Mouse (Mus musculus) midbrain, embryonic 12.5 days (tissue): ENCODE data around the gene Iqgap2. TPM values are rescaled to one million over a fixed set of nuclear protein-coding genes. Genes with fewer than 3 reads are reported as not detected.

Experiments
- ATAC-seq: fragments of 200-750 bp; cut with Nextera tagmentation; 2 replicates; pipeline ENCODE4 v1.8.0; 2017; ENCODE audit warnings: low read depth, moderate TSS enrichment, moderate library complexity; ENCODE audit not compliant: low FRiP score
- H3K27ac ChIP-seq: fragments of 300-500 bp; sonication (generic); replicated peaks from 2 replicates; pipeline ENCODE4 v1.5.1; 2016; ENCODE audit warnings: mild to moderate bottlenecking
- H3K27me3 ChIP-seq: fragments of 300-500 bp; sonication (generic); 2 replicates; pipeline ENCODE4 v1.6.1; 2016; ENCODE audit warnings: mild to moderate bottlenecking
- H3K36me3 ChIP-seq: fragments of 300-500 bp; sonication (generic); 2 replicates; pipeline ENCODE4 v1.6.1; 2016
- H3K4me1 ChIP-seq: fragments of 300-500 bp; sonication (generic); 2 replicates; pipeline ENCODE4 v1.6.1; 2016
- H3K4me2 ChIP-seq: fragments of 300-500 bp; sonication (generic); replicated peaks from 2 replicates; pipeline ENCODE4 v1.6.1; 2016; ENCODE audit warnings: mild to moderate bottlenecking, moderate library complexity
- H3K4me3 ChIP-seq: fragments of 300-500 bp; sonication (generic); 2 replicates; pipeline ENCODE4 v1.5.1; 2016; ENCODE audit warnings: mild to moderate bottlenecking
- H3K9ac ChIP-seq: fragments of 300-500 bp; sonication (generic); replicated peaks from 2 replicates; pipeline ENCODE4 v1.6.1; 2016; ENCODE audit warnings: mild to moderate bottlenecking, moderate library complexity
- H3K9me3 ChIP-seq: fragments of 300-500 bp; sonication (generic); 2 replicates; pipeline ENCODE4 v1.6.1; 2016; ENCODE audit warnings: mild to moderate bottlenecking
- WGBS: fragments of 180-500 bp; shearing (Covaris S2); methylation state at CpG from one replicate; pipeline ENCODE4 v1.1.7; 2016; 5-methylcytosine and 5-hydroxymethylcytosine counted together
- polyA plus RNA-seq: library from polyadenylated mRNA; unstranded; fragments of >200 nt; fragmentation: Nextera tagmentation; extraction: Ambion mirVana; gene quantifications from 2 replicates; pipeline ENCODE4 v1.2.1, GENCODE M21; 2016

The Iqgap2 gene
- polyA plus RNA-seq, 1 experiment from 2014 or later, result 13.0 TPM

DNA sequence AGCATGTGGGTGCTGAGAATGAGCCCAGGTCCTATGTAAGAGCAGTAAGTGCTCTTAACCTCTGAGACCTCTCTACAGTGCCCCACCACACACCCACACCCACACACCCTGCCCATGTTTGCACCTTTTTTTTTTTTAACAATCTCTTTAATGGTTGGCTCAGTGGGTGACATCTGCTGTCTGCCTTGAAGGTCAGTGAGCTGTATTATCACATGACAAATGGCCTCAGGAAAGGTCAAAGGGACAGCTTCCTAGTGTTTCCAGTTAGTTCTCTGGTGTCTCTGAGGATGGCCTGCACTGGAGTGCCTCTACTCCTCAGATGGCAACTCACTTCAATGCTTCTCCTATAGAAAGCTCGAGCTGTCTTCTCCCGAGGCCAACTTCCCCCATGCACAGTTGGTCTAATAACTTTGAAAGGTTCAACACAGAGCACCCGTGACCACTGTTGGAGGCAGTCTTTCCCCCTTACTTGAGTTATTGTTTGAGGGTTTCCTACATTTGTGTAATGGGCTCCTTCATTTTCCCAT is 291.8 kb downstream of the Iqgap2 start:
- no peak for ATAC-seq
- Histone ChIP-seq H3K9ac (no peak overlapping the region), H3K4me2 (no peak overlapping the region), H3K9me3 (no peaks in the 10 kb centered on the region), H3K27ac (no peak overlapping the region), H3K36me3 (peaks cover 36% of the 10 kb centered on the region), H3K4me3 (no peak overlapping the region), H3K27me3 (no peaks in the 10 kb centered on the region), H3K4me1 (no peaks in the 10 kb centered on the region)
- WGBS, result 84% methylated on average over 3 of the region's 3 CpGs

DNA sequence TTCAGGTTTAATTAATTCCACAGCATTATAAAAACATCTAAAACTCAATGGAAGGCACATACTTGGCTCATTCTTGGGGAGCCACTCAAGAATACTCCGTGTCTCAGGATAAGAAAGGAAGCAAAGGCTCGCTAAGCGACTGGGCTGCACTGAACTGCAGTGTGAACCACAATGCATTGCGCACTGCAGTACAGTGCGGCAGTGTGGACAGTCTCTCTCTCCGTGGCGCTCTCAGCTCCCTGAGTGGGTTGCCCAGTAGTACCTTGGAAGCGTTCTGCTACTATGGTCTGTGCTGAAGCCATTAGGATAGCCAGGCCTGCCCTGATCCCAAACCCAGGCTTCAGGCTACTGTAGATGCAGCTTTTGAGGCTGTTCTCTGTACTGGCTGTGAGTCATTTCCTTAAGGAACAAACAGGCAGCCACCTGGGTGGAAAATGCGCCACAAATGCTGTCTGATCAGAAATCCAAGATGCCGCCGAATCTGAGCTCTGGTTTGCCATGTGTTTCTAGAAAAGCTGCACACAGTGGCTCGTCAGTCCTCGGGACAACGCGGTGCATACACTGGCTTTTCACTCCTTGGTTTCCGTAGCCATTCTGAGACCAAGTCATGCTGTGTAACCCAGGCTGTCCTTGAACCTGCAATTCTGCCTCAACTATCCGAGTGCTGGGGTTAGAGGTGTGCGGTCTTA is 293.3 kb downstream of the Iqgap2 start:
- no peaks in the 10 kb centered on the region for H3K27me3 ChIP-seq
- no peak overlapping the region for H3K9ac ChIP-seq
- no peak overlapping the region for H3K4me2 ChIP-seq
- ATAC-seq, result peak; percentile 52; the same call in 1 of the 2 replicates
- WGBS, result 90% methylated on average over 18 of the region's 18 CpGs
- H3K4me1 ChIP-seq, result no peaks in the 10 kb centered on the region
- H3K36me3 ChIP-seq, result peaks cover 21% of the 10 kb centered on the region
- no peak overlapping the region for H3K4me3 ChIP-seq
- H3K9me3 ChIP-seq, result no peaks in the 10 kb centered on the region
- no peak overlapping the region for H3K27ac ChIP-seq

DNA sequence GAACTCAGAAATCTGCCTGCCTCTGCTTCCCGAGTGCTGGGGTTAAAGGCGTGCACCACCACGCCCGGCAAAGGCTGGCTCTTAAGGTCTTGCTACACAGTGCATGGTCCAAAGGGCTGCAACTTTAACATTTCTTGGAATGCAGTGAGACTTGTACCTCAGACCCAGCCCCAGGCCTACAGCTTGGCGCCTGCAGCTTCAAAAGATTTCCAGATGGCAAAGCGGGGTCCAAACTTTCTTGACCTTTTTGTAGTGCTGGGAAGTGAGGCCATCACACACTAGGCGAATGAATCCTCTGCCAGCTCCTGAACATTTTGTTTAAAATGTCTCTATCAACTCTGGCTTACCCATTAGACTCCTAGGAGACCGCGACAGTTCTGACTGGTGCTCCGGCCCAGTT is 294.1 kb downstream of the Iqgap2 start:
- H3K4me1 ChIP-seq, result no peaks in the 10 kb centered on the region
- no peak for ATAC-seq
- no peaks in the 10 kb centered on the region for H3K27me3 ChIP-seq
- H3K9ac ChIP-seq, result no peak overlapping the region
- no peak overlapping the region for H3K4me2 ChIP-seq
- H3K36me3 ChIP-seq, result peaks cover 13% of the 10 kb centered on the region
- 90% methylated on average over 10 of the region's 10 CpGs for WGBS
- H3K27ac ChIP-seq, result no peak overlapping the region
- no peak overlapping the region for H3K4me3 ChIP-seq
- no peaks in the 10 kb centered on the region for H3K9me3 ChIP-seq

DNA sequence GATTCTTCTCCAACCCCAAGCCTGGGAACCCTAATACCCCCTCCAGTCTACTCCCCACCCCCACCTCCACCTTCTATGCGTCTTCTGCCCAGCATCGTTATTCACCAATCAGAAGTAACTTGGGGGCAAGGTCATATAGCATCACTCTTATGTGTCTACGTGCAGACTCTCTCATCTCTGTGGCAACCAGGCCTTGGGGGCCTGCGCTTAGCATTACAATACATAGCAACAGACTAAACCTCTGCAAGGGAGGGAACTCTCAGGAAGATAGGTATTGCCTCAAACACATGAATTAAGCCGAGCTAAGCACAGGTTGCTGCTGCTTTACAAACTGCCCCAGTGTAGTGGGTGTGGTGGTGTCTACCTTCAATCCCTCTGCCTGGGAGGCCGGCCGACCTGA is 295.0 kb downstream of the Iqgap2 start:
- Histone ChIP-seq H3K9me3 (no peaks in the 10 kb centered on the region), H3K4me1 (no peaks in the 10 kb centered on the region), H3K4me2 (no peak overlapping the region), H3K4me3 (no peak overlapping the region), H3K9ac (no peak overlapping the region), H3K27ac (no peak overlapping the region), H3K27me3 (no peaks in the 10 kb centered on the region), H3K36me3 (peaks cover 8% of the 10 kb centered on the region)
- no peak for ATAC-seq
- WGBS, result 73% methylated on average over 7 of the region's 7 CpGs

DNA sequence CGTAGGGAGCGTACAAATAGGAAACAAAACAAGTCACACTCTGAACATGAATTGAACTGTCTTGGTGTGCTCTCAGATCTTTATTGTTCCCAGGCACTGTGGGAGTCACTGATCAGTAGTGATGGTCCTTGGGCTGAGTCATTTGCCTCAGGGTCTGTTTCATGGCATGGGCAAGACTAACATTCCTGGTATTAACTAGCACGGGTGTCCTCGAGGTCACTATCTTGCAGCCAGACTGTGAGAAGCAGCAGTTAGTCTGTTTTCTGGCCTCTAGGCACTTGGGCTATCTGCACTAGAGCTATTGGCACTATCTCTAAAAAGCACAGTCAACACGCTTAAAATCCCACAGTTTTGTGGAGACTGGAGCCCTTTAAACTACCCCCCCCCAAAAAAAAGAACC is 295.8 kb downstream of the Iqgap2 start:
- no peak for ATAC-seq
- H3K27ac ChIP-seq, result no peak overlapping the region
- no peaks in the 10 kb centered on the region for H3K9me3 ChIP-seq
- no peaks in the 10 kb centered on the region for H3K27me3 ChIP-seq
- no peaks in the 10 kb centered on the region for H3K36me3 ChIP-seq
- H3K4me1 ChIP-seq, result no peaks in the 10 kb centered on the region
- 82% methylated on average over 5 of the region's 5 CpGs for WGBS
- no peak overlapping the region for H3K4me3 ChIP-seq
- no peak overlapping the region for H3K4me2 ChIP-seq
- no peak overlapping the region for H3K9ac ChIP-seq

DNA sequence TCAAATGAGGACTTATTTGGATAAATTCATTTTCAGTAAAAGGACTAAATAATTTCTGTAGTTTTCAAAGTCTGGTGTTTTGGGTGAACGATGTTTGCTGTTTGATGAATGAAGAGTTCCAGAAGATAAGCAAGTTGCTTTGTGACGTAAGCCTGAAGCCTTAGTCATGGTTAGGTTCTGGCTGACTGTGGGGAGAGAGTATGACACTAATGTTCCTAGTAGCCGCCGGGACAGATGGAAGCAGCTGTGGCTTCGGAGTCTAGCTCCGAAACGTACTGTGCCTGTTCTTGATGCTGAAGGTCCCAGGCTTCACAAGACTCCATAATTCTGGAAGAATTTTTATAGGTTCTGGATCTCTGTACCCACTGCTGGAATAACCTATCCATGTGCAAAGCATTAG is 296.3 kb downstream of the Iqgap2 start:
- Histone ChIP-seq H3K4me2 (no peak overlapping the region), H3K36me3 (no peaks in the 10 kb centered on the region), H3K4me3 (no peak overlapping the region), H3K4me1 (no peaks in the 10 kb centered on the region), H3K27me3 (no peaks in the 10 kb centered on the region), H3K27ac (no peak overlapping the region), H3K9me3 (no peaks in the 10 kb centered on the region), H3K9ac (no peak overlapping the region)
- whole genome bisulfite sequencing, result 91% methylated on average over 7 of the region's 7 CpGs
- ATAC-seq, result no peak

DNA sequence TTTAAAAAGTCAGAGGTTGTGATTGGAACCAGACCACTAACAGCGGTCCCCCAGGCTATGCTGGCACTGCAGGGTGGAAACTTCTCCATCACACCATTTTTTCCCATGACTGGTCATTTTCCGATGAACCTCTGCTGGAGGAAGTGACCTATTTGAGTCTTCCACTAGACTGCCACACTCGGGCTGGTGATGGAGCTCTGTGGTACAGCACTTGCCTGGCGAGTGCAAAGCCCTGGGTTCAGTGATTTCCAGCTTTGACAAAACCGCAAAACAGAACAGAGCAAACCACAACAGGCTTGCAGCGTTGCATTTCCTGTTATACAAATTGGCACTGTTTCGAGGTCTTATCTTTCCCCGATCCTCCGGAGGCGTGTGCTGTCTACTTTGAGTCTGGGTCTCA is 298.9 kb downstream of the Iqgap2 start:
- Histone ChIP-seq H3K4me2 (no peak overlapping the region), H3K9ac (no peak overlapping the region), H3K27me3 (no peaks in the 10 kb centered on the region), H3K4me3 (no peak overlapping the region), H3K4me1 (no peaks in the 10 kb centered on the region), H3K27ac (no peak overlapping the region), H3K9me3 (no peaks in the 10 kb centered on the region), H3K36me3 (no peaks in the 10 kb centered on the region)
- no peak for ATAC-seq
- WGBS, result 86% methylated on average over 10 of the region's 10 CpGs

DNA sequence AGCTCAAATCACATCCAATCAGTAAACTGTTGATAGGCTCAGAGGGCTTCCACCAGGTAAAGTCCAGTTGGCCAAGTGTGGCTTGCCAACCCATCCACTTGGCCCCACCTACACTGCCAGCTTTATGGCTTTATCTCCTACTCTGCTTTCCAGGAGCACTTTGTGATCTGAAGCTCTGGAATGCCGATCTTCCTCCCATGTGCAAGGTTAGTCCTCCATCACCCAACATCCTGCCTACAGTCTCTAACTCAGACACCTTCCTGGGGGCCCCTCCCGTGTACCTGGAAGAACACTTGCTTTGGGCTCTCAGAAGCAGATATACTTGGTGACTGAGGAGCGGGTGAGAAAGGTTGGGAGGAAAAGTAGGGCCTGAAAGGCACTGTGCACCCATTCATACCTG is 300.1 kb downstream of the Iqgap2 start:
- Histone ChIP-seq H3K4me1 (no peaks in the 10 kb centered on the region), H3K27ac (no peak overlapping the region), H3K27me3 (no peaks in the 10 kb centered on the region), H3K9me3 (no peaks in the 10 kb centered on the region), H3K4me2 (no peak overlapping the region), H3K36me3 (no peaks in the 10 kb centered on the region), H3K9ac (no peak overlapping the region), H3K4me3 (no peak overlapping the region)
- WGBS, result 90% methylated on average over 3 of the region's 3 CpGs
- no peak for ATAC-seq

DNA sequence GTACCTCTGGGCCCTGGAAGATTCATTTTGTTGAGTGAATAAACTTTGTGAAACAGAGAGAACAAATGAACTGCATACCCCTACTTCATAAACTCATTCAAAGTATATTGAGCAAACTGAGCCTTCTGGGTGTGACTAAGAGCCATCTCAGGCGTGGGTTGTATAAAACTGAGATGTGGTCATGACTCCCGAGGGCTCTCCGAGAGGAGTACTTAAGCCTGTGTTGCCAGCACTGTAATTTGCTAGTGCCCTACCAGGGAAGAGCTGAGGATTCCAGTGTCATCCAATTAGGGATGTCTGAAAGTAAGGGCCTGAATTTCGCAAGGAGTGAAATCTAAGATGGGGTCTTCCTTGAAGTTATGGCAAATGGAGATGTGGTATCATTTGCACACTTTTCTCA is 304.1 kb downstream of the Iqgap2 start:
- no peaks in the 10 kb centered on the region for H3K9me3 ChIP-seq

DNA sequence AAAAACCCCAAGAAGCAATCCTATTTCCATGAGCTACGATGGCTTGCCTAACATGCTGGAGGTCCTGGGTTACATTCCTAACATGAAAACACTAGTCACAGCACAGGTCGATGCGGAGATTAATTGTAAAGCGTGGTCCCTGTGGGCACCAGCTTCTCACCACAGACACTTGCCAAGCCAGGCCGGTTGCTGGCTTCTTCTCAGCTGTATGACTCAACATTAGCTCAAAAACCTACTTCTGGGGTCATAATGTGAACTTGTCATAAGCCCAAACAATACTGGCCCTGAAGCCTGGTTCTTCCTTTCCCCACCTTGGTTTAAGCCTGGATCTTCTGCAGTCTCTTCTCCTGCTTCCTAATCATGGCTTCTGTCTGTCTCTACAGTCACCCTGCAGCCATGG is 306.8 kb downstream of the Iqgap2 start:
- H3K27ac ChIP-seq, result no peak overlapping the region
- ATAC-seq, result no peak
- 88% methylated on average over 5 of the region's 5 CpGs for WGBS
- no peaks in the 10 kb centered on the region for H3K36me3 ChIP-seq
- H3K4me2 ChIP-seq, result no peak overlapping the region
- no peaks in the 10 kb centered on the region for H3K27me3 ChIP-seq
- H3K9ac ChIP-seq, result no peak overlapping the region
- no peak overlapping the region for H3K4me3 ChIP-seq
- H3K9me3 ChIP-seq, result no peaks in the 10 kb centered on the region
- peaks cover 4% of the 10 kb centered on the region; the same call in 1 of the 2 replicates for H3K4me1 ChIP-seq

More for the DNA sequence above, 304.1 kb downstream of the Iqgap2 start:
- Histone ChIP-seq H3K4me1 (peaks cover 4% of the 10 kb centered on the region; the same call in 1 of the 2 replicates), H3K36me3 (no peaks in the 10 kb centered on the region), H3K4me3 (no peak overlapping the region), H3K27me3 (no peaks in the 10 kb centered on the region), H3K4me2 (no peak overlapping the region), H3K27ac (no peak overlapping the region), H3K9ac (no peak overlapping the region)
- no peak for ATAC-seq
- WGBS, result 87% methylated on average over 4 of the region's 4 CpGs

DNA sequence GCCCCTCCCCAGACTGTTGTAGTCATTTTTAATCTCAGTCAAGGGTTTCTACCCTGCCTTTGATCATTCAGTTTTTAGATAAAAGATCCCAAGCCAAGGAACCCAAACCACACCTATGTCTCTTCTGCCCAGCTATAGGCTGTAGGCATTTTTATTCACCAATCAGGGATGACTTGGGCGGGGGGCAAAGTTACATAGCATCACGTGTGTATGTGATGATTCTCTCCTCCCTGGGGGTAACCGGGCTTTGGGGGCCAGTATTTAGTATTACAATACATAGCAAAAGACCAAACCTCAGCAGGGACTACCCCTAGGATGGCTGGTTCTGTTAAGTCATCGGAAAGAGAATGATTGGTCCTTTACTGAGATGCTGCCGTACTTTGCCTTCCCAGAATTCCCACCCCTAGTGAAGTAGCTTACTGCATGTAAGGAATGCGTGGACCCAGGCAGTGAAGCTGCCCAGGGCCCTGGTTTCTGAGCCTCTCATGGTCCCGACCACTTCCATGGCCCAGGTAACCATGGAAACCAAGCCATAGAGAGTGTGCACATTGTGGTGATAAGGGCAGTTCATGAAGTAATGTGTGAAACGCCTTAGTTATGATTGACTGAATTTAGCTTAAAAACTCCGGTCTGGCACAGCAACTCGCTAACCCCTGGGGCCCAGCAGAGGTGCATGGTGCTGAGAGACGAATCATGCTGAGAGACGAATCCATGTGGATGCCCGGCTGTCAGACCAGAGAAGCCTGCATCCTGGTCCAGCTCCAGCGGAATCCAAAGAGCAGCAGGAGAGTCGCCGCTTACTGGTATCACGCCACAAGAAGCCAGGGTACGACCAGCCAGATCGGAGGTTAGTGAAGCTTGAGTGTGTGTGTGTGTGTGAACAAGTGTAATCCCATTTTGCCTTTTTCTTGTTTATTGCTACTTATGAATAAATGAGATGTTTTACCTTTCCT is 308.2 kb downstream of the Iqgap2 start:
- Histone ChIP-seq H3K4me1 (peaks cover 4% of the 10 kb centered on the region; the same call in 1 of the 2 replicates), H3K27ac (no peak overlapping the region), H3K4me2 (no peak overlapping the region), H3K9ac (no peak overlapping the region), H3K9me3 (no peaks in the 10 kb centered on the region), H3K36me3 (no peaks in the 10 kb centered on the region), H3K27me3 (no peaks in the 10 kb centered on the region), H3K4me3 (no peak overlapping the region)
- no peak for ATAC-seq
- 67% methylated on average over 19 of the region's 19 CpGs for WGBS

DNA sequence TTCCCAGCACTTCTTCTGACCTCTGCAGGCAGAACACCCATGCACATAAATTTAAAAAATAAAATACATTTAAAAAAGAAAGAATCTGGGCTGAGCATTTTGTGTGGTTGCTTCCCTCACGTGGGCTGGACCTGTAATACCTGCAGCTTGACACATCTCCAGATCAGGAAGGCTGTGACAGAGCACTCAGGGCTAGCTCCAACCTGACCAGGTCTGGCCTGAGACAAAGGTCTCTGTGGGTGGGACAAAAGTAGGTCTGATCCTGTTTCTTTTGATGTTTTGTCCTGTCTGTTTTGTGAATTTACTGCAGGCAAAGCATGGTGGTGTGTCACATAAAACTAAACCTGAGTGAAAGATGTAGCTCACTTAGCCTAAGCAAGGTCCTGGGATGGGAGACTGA is 309.9 kb downstream of the Iqgap2 start:
- no peak overlapping the region for H3K27ac ChIP-seq
- H3K36me3 ChIP-seq, result no peaks in the 10 kb centered on the region
- no peaks in the 10 kb centered on the region for H3K9me3 ChIP-seq
- H3K27me3 ChIP-seq, result no peaks in the 10 kb centered on the region
- no peak for ATAC-seq
- 56% methylated on average over 1 of the region's 1 CpGs for WGBS
- H3K4me2 ChIP-seq, result no peak overlapping the region
- no peak overlapping the region for H3K4me3 ChIP-seq
- H3K4me1 ChIP-seq, result peaks cover 4% of the 10 kb centered on the region; the same call in 1 of the 2 replicates
- H3K9ac ChIP-seq, result no peak overlapping the region
